Mouse (Mus musculus): Measurements from ENCODE around the gene Rnase4. TPM values are rescaled to one million over a fixed set of nuclear protein-coding genes. Genes with fewer than 3 reads are reported as not detected.
A peak's percentile ranks its signal among the peaks of the same experiment; 100 is the strongest.

Rnase4 gene
- 27.4 and 27.6 TPM in 2 replicates for polyA plus RNA-seq (2015; fragmentation: Nextera tagmentation; extraction: Ambion mirVana)

DNA sequence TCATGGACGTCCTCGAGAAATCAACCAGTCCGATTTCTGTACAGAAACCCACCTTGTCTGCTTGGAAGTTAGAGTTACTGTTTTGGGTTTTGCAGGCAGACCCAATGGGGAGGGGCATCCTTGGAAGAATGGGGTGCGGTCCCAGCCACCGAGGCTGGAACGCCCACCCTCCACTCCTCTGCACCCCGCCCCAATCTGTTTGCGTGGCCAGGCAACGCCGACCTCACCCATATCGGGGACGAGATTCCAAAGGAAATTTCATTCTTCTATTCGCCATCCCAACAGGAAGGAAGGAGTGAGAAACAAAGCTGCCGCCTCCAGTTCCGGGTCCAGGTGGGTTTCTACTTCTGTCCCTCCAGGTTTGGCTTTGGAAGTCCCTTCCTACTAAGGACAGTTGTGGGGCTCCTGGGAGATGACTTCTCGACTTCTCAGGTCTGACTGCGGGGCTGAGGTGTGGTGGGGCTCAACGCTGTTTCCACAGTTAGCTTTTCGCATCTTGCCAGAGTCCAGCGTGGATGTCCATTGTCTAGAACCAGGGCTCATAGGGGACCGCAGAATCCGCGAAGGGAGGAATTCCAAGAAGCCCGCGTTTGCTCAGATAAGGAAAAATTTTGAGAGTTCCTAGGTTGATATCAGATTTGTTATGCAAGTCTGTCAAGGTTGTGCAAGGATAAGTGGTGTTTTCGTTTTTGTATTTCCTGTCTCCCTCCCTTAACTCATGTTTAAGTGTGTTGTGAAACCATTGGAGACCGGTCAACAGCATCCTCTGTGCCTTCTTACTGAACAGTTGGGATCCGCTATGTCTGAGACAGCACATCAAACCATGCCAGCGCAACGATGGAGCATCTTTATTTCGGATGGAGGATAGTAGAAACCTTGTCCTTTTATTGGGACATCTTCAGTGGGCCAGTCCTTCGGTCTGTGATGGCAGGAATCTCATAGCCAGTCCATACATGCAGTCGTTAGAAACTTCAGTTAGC, at the start of gene Rnase4, which contains the start of gene Ang:
Rnase4 (plus strand) TSS at position 157 of the 980 bp plus-strand sequence.
Ang (plus strand) TSS at position 230 of the 980 bp plus-strand sequence.
- no peaks in the 10 kb centered on the region for H3K9me3 ChIP-seq
- H3K4me3 ChIP-seq, result peak within 1 kb of the TSS; percentile 73
- no peaks in the 10 kb centered on the region for H3K36me3 ChIP-seq
- H3K4me1 ChIP-seq, result no peaks in the 10 kb centered on the region
- H3K27ac ChIP-seq, result peak within 1 kb of the TSS; percentile 88
- H3K27me3 ChIP-seq, result no peaks in the 10 kb centered on the region
- peak within 1 kb of the TSS; percentile 74 for H3K9ac ChIP-seq
- 0 out of 2 replicates have a peak, but pooled peaks have one; percentile 24 for ATAC-seq (ENCODE audit: insufficient number of reproducible peaks, insufficient read depth, low FRiP score, low TSS enrichment, low read depth)
- WGBS, result 6% methylated on average over 33 of the region's 33 CpGs
- H3K4me2 ChIP-seq, result peak within 1 kb of the TSS; percentile 73

DNA sequence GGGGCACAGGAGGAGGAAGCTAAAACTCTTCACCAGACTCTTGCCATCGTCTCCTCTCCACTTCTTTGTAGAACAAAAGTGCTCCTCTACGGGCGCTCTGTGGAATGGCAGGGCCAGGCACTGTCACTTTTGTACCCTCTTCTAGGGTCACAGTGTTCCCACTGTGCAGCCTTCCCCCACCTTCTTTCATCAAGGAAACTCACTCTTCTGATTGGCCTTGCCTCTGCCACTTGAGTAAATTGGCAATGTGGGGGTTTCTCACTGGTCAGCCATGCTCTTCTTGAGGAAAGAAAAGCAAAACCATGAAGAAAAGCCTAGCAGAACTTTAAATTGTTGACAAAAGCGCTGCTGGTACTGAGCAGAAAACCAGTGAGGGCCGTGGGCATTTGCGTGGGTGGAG, 49.1 kb upstream of the Rnase4 start, which contains the start of gene Rnase9:
Rnase9 (minus strand) TSS at position 101 of the 400 bp plus-strand sequence.
- Histone ChIP-seq H3K36me3 (no peaks in the 10 kb centered on the region), H3K27me3 (no peaks in the 10 kb centered on the region), H3K4me1 (no peaks in the 10 kb centered on the region), H3K9me3 (no peaks in the 10 kb centered on the region), H3K27ac (no peak within 1 kb of the TSS), H3K9ac (no peak within 1 kb of the TSS), H3K4me3 (no peak within 1 kb of the TSS), H3K4me2 (no peak within 1 kb of the TSS)
- 76% methylated on average over 6 of the region's 6 CpGs for WGBS
- ATAC-seq (ENCODE audit: insufficient number of reproducible peaks, insufficient read depth, low FRiP score, low TSS enrichment, low read depth), result no peak

DNA sequence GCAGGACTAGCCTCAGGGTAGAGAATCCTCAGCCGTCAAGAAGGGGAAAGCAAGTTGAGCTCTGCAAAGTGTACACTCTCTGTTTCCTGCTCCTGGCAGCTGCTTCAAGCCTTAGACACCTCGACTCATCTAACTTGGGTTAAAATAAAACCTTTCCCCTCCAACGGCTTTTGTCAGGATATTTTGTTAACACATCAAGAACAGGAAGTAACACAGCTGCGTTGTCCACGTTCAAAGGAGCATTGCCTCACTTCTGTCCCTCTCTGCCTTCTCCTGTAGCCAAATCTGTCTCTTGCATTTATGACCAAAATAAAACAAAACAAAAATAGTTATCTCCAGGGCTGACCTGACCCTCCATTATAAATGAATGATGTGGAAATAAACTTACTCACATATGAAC, 43.0 kb upstream of the Rnase4 start:
- no peak for ATAC-seq (ENCODE audit: insufficient number of reproducible peaks, insufficient read depth, low FRiP score, low TSS enrichment, low read depth)
- no peaks in the 10 kb centered on the region for H3K36me3 ChIP-seq
- no peak overlapping the region for H3K9ac ChIP-seq
- H3K4me2 ChIP-seq, result no peak overlapping the region
- no peaks in the 10 kb centered on the region for H3K4me1 ChIP-seq
- no peaks in the 10 kb centered on the region for H3K27me3 ChIP-seq
- no peak overlapping the region for H3K4me3 ChIP-seq
- 37% methylated on average over 5 of the region's 5 CpGs for WGBS
- no peak overlapping the region for H3K27ac ChIP-seq
- no peaks in the 10 kb centered on the region for H3K9me3 ChIP-seq

DNA sequence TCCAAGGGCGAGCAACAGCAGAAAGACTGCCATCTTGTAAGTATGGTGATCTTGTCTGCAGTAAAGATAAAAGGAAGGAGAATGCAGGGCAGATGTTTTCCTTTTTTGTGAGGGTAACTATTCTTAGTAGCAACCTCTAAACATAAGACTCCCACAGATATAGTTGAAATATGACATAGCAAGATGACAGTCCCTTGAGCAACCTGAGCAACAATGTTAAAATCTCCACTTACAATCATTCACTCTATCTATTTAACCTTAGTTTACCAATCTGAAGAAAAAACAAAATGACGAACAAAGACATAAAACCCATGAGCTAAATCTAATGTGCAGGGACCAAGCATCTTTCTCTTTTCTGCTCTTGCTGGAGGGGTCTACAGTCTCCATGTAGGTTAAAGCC, 40.8 kb upstream of the Rnase4 start, which contains the start of gene Rnase11:
Rnase11 (minus strand) TSS at position 101 of the 400 bp plus-strand sequence.
- H3K36me3 ChIP-seq, result no peaks in the 10 kb centered on the region
- H3K9ac ChIP-seq, result no peak within 1 kb of the TSS
- H3K27ac ChIP-seq, result no peak within 1 kb of the TSS
- WGBS, result 78% methylated on average over 2 of the region's 2 CpGs
- no peaks in the 10 kb centered on the region for H3K9me3 ChIP-seq
- peaks cover 5% of the 10 kb centered on the region; the same call in 1 of the 2 replicates for H3K4me1 ChIP-seq
- no peaks in the 10 kb centered on the region for H3K27me3 ChIP-seq
- H3K4me3 ChIP-seq, result no peak within 1 kb of the TSS
- no peak for ATAC-seq (ENCODE audit: insufficient number of reproducible peaks, insufficient read depth, low FRiP score, low TSS enrichment, low read depth)
- H3K4me2 ChIP-seq, result no peak within 1 kb of the TSS

DNA sequence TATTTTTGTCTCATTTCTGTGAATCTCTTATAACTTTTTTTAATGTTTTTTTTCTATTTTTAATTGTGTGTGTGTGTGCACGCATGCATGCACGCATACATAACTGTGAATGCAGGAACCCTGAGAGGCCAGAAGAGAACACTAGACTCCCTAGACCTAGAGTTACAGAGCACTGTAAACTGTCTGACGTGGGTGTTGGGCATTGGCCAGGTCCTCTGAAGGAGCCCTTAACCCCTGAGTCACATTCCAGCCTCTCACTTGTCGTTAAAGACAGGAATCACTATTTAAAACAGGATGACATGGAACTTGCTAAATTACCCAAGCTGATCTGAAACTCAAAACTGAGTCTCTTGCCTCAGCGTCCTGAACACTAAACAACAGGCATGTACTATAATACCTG, 38.9 kb upstream of the Rnase4 start:
- no peak for ATAC-seq (ENCODE audit: insufficient number of reproducible peaks, insufficient read depth, low FRiP score, low TSS enrichment, low read depth)
- no peak overlapping the region for H3K27ac ChIP-seq
- WGBS, result 50% methylated on average over 5 of the region's 5 CpGs

DNA sequence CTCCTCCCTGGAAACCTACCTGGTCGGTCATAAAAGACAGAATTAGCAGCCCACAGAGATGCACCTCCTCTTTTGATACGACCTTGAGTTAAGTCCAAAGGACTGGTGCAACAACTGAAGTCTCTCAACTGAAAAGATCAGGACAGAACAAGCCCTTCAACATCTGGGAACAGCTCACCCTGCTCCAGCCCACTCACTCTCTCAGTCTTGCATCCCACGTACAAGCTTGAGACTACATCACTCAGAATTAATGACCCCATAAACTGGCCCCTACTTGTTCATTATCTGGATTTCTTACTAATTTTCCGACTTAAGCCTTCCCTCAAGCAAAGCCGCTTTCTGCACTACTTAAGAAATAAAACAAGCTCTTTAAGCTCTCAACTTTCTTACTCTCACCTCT, 37.7 kb upstream of the Rnase4 start:
- 55% methylated on average over 5 of the region's 5 CpGs for WGBS

More for the DNA sequence above, 38.9 kb upstream of the Rnase4 start:
- no peaks in the 10 kb centered on the region for H3K9me3 ChIP-seq
- no peak overlapping the region for H3K4me2 ChIP-seq
- H3K36me3 ChIP-seq, result no peaks in the 10 kb centered on the region
- peaks cover 5% of the 10 kb centered on the region; the same call in 1 of the 2 replicates for H3K4me1 ChIP-seq
- H3K9ac ChIP-seq, result no peak overlapping the region
- H3K4me3 ChIP-seq, result no peak overlapping the region
- no peaks in the 10 kb centered on the region for H3K27me3 ChIP-seq

DNA sequence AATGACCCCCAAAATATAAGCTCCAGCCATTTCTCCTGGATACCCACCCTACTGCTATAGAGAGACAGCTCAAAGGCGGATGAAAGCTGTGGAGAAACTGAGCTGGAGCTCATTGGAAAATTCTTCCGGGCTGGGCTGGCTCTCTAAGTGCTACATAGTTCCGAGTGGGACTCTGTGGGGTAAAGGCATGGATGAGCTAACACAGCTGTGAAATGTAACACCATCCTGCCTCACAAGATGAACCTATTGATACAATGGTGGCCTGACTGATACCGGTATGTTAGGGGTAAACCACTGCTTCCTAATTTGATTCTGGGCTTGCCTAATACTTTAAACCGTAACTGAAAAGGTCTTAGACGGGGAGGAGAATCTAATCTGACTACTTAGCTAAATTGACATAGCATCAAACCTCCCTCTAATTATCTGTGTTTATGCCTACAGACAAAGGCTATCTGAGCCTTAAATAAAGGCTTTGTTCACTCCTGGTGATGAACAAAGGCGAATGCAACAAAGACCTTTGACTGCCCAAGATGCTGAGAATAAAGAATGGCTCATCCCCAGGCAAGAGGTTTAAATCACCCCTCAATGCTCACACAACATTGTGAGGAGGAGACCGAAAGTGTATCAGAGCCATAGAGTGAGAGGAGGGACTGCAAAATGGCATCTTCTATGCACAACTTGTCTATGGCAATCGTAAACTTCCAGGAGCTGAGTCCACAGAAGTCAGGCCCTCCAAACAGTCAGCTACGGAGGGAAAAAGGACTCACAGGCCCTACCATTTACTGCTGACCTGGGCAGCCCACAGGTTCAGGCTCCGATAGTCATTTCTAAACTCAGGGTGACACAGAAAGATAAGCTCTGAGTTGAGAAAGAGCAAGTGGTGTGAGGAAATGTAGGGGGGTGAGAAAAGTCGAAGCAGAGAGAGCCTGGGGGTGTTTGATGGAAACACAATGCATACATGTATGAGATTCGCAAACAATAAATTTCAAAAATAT, 36.3 kb upstream of the Rnase4 start:
- no peaks in the 10 kb centered on the region for H3K9me3 ChIP-seq
- H3K9ac ChIP-seq, result no peak overlapping the region
- no peaks in the 10 kb centered on the region for H3K36me3 ChIP-seq
- no peak overlapping the region for H3K4me2 ChIP-seq
- no peaks in the 10 kb centered on the region for H3K27me3 ChIP-seq
- H3K4me1 ChIP-seq, result peaks cover 5% of the 10 kb centered on the region; the same call in 1 of the 2 replicates
- 37% methylated on average over 13 of the region's 13 CpGs for WGBS
- H3K27ac ChIP-seq, result no peak overlapping the region
- H3K4me3 ChIP-seq, result no peak overlapping the region
- ATAC-seq (ENCODE audit: insufficient number of reproducible peaks, insufficient read depth, low FRiP score, low TSS enrichment, low read depth), result no peak

More for the DNA sequence above, 37.7 kb upstream of the Rnase4 start:
- no peak overlapping the region for H3K4me2 ChIP-seq
- no peak overlapping the region for H3K9ac ChIP-seq
- H3K9me3 ChIP-seq, result no peaks in the 10 kb centered on the region
- H3K27ac ChIP-seq, result no peak overlapping the region
- no peak overlapping the region for H3K4me3 ChIP-seq
- H3K36me3 ChIP-seq, result no peaks in the 10 kb centered on the region
- H3K27me3 ChIP-seq, result no peaks in the 10 kb centered on the region
- ATAC-seq (ENCODE audit: insufficient number of reproducible peaks, insufficient read depth, low FRiP score, low TSS enrichment, low read depth), result no peak
- peaks cover 5% of the 10 kb centered on the region; the same call in 1 of the 2 replicates for H3K4me1 ChIP-seq

DNA sequence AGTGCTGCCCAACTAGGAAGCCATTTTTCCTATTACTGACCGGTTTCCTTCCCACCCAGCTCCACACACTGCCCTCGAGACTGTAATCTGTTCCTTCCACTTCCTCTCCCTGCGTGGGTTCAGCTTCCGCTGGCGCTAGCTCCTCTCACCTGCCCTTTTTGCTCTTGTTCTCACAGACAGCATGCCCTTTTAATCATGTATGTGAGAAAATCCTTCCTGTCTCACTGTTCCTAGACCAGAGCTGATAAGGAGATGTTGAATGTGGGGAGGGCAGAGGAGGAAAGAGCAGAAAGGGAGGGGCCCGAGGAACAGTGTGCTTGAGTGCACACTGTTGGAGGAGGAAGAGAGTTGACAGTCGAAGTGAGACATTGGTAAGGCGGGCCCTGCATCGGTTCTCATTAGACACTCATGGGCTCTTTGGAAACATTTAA, 33.5 kb upstream of the Rnase4 start, which contains the start of gene Rnase12:
Rnase12 (minus strand) TSS at position 261 of the 431 bp plus-strand sequence.
- H3K36me3 ChIP-seq, result no peaks in the 10 kb centered on the region
- H3K9me3 ChIP-seq, result no peaks in the 10 kb centered on the region
- H3K27ac ChIP-seq, result no peak within 1 kb of the TSS
- ATAC-seq (ENCODE audit: insufficient number of reproducible peaks, insufficient read depth, low FRiP score, low TSS enrichment, low read depth), result no peak
- H3K9ac ChIP-seq, result no peak within 1 kb of the TSS
- 60% methylated on average over 9 of the region's 9 CpGs for WGBS
- no peak within 1 kb of the TSS for H3K4me2 ChIP-seq
- no peak within 1 kb of the TSS for H3K4me3 ChIP-seq
- no peaks in the 10 kb centered on the region for H3K27me3 ChIP-seq
- peaks cover 5% of the 10 kb centered on the region; the same call in 1 of the 2 replicates for H3K4me1 ChIP-seq

DNA sequence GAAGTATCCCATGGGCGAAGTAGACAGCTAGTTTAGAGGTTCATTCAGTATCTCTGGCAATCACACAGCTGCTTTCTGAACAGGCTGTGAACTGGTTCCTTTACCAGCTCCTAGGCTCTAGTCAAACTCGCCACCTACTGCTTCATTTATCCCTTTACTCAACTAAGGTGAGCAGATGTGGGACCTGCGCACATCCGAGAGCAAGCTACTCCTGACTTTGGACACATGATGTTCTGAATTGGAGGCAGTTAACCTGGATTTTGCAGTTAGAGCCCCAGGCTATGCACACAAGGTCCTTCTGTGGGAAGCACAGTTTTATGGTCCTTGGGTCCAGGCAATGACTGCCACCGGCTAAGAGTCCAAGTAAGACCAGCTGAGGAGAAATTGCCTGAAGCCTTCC, 30.1 kb upstream of the Rnase4 start:
- Histone ChIP-seq H3K27ac (no peak overlapping the region), H3K36me3 (no peaks in the 10 kb centered on the region), H3K9ac (no peak overlapping the region), H3K27me3 (no peaks in the 10 kb centered on the region), H3K4me1 (no peaks in the 10 kb centered on the region), H3K4me3 (no peak overlapping the region), H3K4me2 (no peak overlapping the region), H3K9me3 (no peaks in the 10 kb centered on the region)
- ATAC-seq (ENCODE audit: insufficient number of reproducible peaks, insufficient read depth, low FRiP score, low TSS enrichment, low read depth), result no peak
- WGBS, result 88% methylated on average over 5 of the region's 5 CpGs

DNA sequence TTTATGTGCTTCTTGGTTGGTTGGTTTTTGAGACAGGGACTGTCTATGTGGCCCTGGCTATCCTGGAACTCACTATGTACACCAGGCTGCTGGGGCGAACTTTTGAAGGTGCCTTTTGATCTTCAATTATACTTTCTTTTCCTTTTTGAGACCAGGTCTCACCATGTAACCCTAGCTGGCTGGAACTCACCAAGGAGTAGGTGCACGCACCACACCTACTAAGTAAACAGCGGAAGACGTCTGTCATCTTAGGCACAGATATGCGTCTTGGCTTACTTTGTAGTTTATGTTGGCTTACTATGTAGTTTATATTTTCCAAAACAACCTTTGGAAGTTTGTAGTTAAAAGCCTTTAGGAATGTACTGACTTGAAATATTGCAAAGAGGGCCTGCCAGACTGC, 21.9 kb upstream of the Rnase4 start:
- Histone ChIP-seq H3K4me1 (peaks cover 8% of the 10 kb centered on the region; the same call in 1 of the 2 replicates), H3K4me3 (no peak overlapping the region), H3K27ac (no peak overlapping the region), H3K27me3 (no peaks in the 10 kb centered on the region), H3K36me3 (no peaks in the 10 kb centered on the region), H3K9me3 (no peaks in the 10 kb centered on the region), H3K4me2 (no peak overlapping the region), H3K9ac (no peak overlapping the region)
- WGBS, result 84% methylated on average over 5 of the region's 5 CpGs
- ATAC-seq (ENCODE audit: insufficient number of reproducible peaks, insufficient read depth, low FRiP score, low TSS enrichment, low read depth), result no peak

DNA sequence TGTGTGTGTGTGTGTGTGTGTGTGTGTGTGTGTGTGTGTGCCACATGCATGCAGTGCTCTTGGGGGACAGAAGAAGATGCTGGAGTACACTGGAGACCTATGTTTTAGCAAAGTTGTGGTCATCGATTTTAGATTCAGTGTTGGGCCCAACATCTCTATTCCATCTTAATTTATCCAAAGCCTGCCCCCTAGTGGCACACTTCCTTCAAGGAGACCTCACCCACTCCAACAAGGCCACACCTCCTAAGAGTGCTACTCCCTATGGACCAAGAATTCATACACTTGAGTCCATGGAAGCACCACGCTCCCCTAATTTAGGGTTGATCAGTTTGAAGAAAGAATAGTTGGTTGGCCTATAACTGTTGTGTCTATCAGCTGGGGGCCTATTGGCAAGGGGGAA, 21.3 kb upstream of the Rnase4 start:
- Histone ChIP-seq H3K4me2 (no peak overlapping the region), H3K36me3 (no peaks in the 10 kb centered on the region), H3K9me3 (no peaks in the 10 kb centered on the region), H3K27ac (no peak overlapping the region), H3K4me3 (no peak overlapping the region), H3K27me3 (no peaks in the 10 kb centered on the region), H3K4me1 (peaks cover 8% of the 10 kb centered on the region; the same call in 1 of the 2 replicates), H3K9ac (no peak overlapping the region)
- ATAC-seq (ENCODE audit: insufficient number of reproducible peaks, insufficient read depth, low FRiP score, low TSS enrichment, low read depth), result no peak
- WGBS, result 87% methylated on average over 2 of the region's 2 CpGs

Data from embryonic facial prominence, embryonic 13.5 days (tissue).